ENCODE assay signal across 22 mouse cellular contexts in genomic region chr2:60550521-60550920, GRCm38 (mm10). TPM values are rescaled to one million over a fixed set of nuclear protein-coding genes. Genes with fewer than 3 reads are reported as not detected.
DNase-seq lines count a peak whose midpoint lies in the region; ATAC-seq lines count a peak whose summit lies in the region.
"Had no signal": no experiment of that assay in that cellular context is flagged by ENCODE, and none has a peak within 500 bp of the region (broad histone marks: within the 10 kb centered on the region; RNA-seq: fewer than 3 reads in every experiment).

No protein-coding gene starts in this region.

- H3K36me3 ChIP-seq in forebrain, embryonic 10.5 days (replicated peaks), result no peaks in the 10 kb centered on the region
- H3K36me3 ChIP-seq in midbrain, embryonic 14.5 days (ENCODE audit: control insufficient read depth, insufficient read depth, low read length), result no peaks in the 10 kb centered on the region
- H3K36me3 ChIP-seq: G1E had no signal

- DNase-seq in NIH3T3 (ENCODE audit: low read depth), result peak; percentile 17
- DNase-seq in fat pad, adult 2 months (ENCODE audit: extremely low read depth, low read depth, low spot score), result peak; percentile 96
- peak; percentile 93 for DNase-seq in gonadal fat pad, adult 2 months (ENCODE audit: low read depth)
- no peak for DNase-seq in forebrain, embryonic 10.5 days (ENCODE audit: extremely low spot score, low spot score)
- no peak for DNase-seq in kidney, adult 8-10 months
- DNase-seq in midbrain, embryonic 14.5 days, result no peak
- DNase-seq: adrenal gland, adult 2 months; adrenal gland, adult 8-10 months; adrenal gland, postnatal 10 days; adrenal gland, postnatal 14 days; adrenal gland, postnatal 25 days; adrenal gland, postnatal 36 days; B cell, adult 2 months; cerebellum, adult 11 months; cerebellum, adult 11-12 months; cerebellum, adult 18-20 months; cerebellum, adult 2 months had no signal

- H3K27me3 ChIP-seq in forebrain, embryonic 10.5 days (ENCODE audit: poor library complexity, severe bottlenecking), result peaks cover 56% of the 10 kb centered on the region
- no peaks in the 10 kb centered on the region for H3K27me3 ChIP-seq in midbrain, embryonic 14.5 days (ENCODE audit: control insufficient read depth, insufficient read depth, low read length)
- H3K27me3 ChIP-seq: CH12.LX, Patski had no signal

- ATAC-seq in midbrain, embryonic 14.5 days (ENCODE audit: low FRiP score, low TSS enrichment), result no peak
- ATAC-seq: activated CD4-positive, CD25-positive, alpha-beta regulatory T cell, adult 4 months; CD4-positive, CD25-positive, alpha-beta regulatory T cell, adult 4 months had no signal

- no peak overlapping the region for H3K4me3 ChIP-seq in forebrain, embryonic 10.5 days
- H3K4me3 ChIP-seq in midbrain, embryonic 14.5 days (replicated peaks; ENCODE audit: low read depth, low read length), result no peak overlapping the region

- H3K9ac ChIP-seq in midbrain, embryonic 14.5 days (replicated peaks; ENCODE audit: low read length), result no peak overlapping the region

- peaks cover 16% of the 10 kb centered on the region for H3K4me1 ChIP-seq in forebrain, embryonic 10.5 days
- peaks cover 9% of the 10 kb centered on the region for H3K4me1 ChIP-seq in midbrain, embryonic 14.5 days (ENCODE audit: control insufficient read depth, insufficient read depth, low read length)

- no peak overlapping the region for H3K27ac ChIP-seq in forebrain, embryonic 10.5 days
- H3K27ac ChIP-seq in midbrain, embryonic 14.5 days (replicated peaks; ENCODE audit: low read depth, low read length), result no peak overlapping the region

- 96% methylated on average over 8 of the region's 8 CpGs for WGBS in forebrain, embryonic 10.5 days
- whole genome bisulfite sequencing in midbrain, embryonic 14.5 days, result 95% methylated on average over 8 of the region's 8 CpGs

- no peaks in the 10 kb centered on the region for H3K9me3 ChIP-seq in forebrain, embryonic 10.5 days
- H3K9me3 ChIP-seq in midbrain, embryonic 14.5 days (ENCODE audit: control insufficient read depth, low read length), result no peaks in the 10 kb centered on the region
- H3K9me3 ChIP-seq: G1E had no signal

- no peak overlapping the region for H3K4me2 ChIP-seq in midbrain, embryonic 14.5 days (ENCODE audit: low read length)

RNA-seq across cellular contexts. Expression of gene Pla2r1, which starts 2.6 kb away (rescaled TPM):
- 3.5 and 4.3 TPM in 2 replicates for polyA plus RNA-seq in gonadal fat pad, adult 2 months (2012; rRNA removed)
- 1.0 and 1.3 TPM in 2 replicates for polyA plus RNA-seq in forebrain, embryonic 10.5 days (2016; fragmentation: Nextera tagmentation; extraction: Ambion mirVana)
- polyA plus RNA-seq in midbrain, embryonic 14.5 days (2014; fragmentation: Nextera tagmentation; extraction: Ambion mirVana), result 0.15 and 0.68 TPM in 2 replicates
- polyA plus RNA-seq: CD4-positive, CD25-positive, alpha-beta regulatory T cell, adult 4 months; G1E had no signal

Comparison
In these comparisons a context has a peak if more than half of its experiments do, and no peak if none do; other contexts are left out.
1. DNase-seq: peak in NIH3T3 (single experiment), fat pad, adult 2 months (single experiment) and gonadal fat pad, adult 2 months (single experiment); none in forebrain, embryonic 10.5 days (single experiment), kidney, adult 8-10 months (0 of 2) and midbrain, embryonic 14.5 days (single experiment).